Mouse (Mus musculus) intestine, postnatal 0 days (tissue): ENCODE data around the gene Gm10801. TPM values are rescaled to one million over a fixed set of nuclear protein-coding genes. Genes with fewer than 3 reads are reported as not detected.
"Not testable (repeated sequence)": the region's sequence is repeated elsewhere in the genome, so short reads cannot be mapped to it uniquely, and the experiment has no call there.

Source experiments
- ATAC-seq: fragments of 200-750 bp; cut with Nextera tagmentation; 2 replicates; pipeline ENCODE4 v1.8.0; 2017; ENCODE audit warnings: mild to moderate bottlenecking, moderate TSS enrichment, moderate library complexity
- H3K27ac ChIP-seq: fragments of 300-500 bp; sonication (generic); 2 replicates; pipeline ENCODE4 v1.5.1; 2014; ENCODE audit warnings: mild to moderate bottlenecking, low read depth, low read length, moderate library complexity
- H3K27me3 ChIP-seq: fragments of 300-500 bp; sonication (generic); replicated peaks from 2 replicates; pipeline ENCODE4 v1.6.1; 2014; ENCODE audit warnings: low read length, mixed read lengths; ENCODE audit not compliant: control insufficient read depth, insufficient read depth
- H3K36me3 ChIP-seq: fragments of 300-500 bp; sonication (generic); 2 replicates; pipeline ENCODE4 v1.6.1; 2014; ENCODE audit warnings: mild to moderate bottlenecking, moderate library complexity; ENCODE audit not compliant: control insufficient read depth, insufficient read depth
- H3K4me1 ChIP-seq: fragments of 300-500 bp; sonication (generic); replicated peaks from 2 replicates; pipeline ENCODE4 v1.6.1; 2014; ENCODE audit warnings: antibody characterized with exemption, low read length, mixed read lengths; ENCODE audit not compliant: control insufficient read depth, insufficient read depth
- H3K4me2 ChIP-seq: fragments of 300-500 bp; sonication (generic); replicated peaks from 2 replicates; pipeline ENCODE4 v1.6.1; 2014; ENCODE audit warnings: low read depth, mild to moderate bottlenecking, moderate library complexity
- H3K4me3 ChIP-seq: fragments of 300-500 bp; sonication (generic); 2 replicates; pipeline ENCODE4 v1.5.1; 2014; ENCODE audit warnings: low read depth, low read length
- H3K9ac ChIP-seq: fragments of 300-500 bp; sonication (generic); 2 replicates; pipeline ENCODE4 v1.6.1; 2014; ENCODE audit warnings: mild to moderate bottlenecking, low read depth, low read length
- H3K9me3 ChIP-seq: fragments of 300-500 bp; sonication (generic); 2 replicates; pipeline ENCODE4 v1.6.1; 2016; ENCODE audit warnings: mixed run types; ENCODE audit not compliant: control insufficient read depth
- CTCF ChIP-seq: sonication (generic); IDR thresholded peaks from 2 replicates; pipeline ENCODE4 v1.5.1; 2016; ENCODE audit warnings: low read depth, mild to moderate bottlenecking, control low read depth, antibody characterized with exemption, moderate library complexity
- WGBS: fragments of 180-500 bp; shearing (Covaris S2); extraction: QIAGEN DNeasy Blood & Tissue Kit; methylation state at CpG from one replicate; pipeline ENCODE4 v1.1.7; 2014; 5-methylcytosine and 5-hydroxymethylcytosine counted together
- polyA plus RNA-seq: library from polyadenylated mRNA; unstranded; fragments of >200 nt; fragmentation: Nextera tagmentation; extraction: Ambion mirVana; gene quantifications from 2 replicates; pipeline ENCODE4 v1.2.1, GENCODE M21; 2015

The Gm10801 gene
- not detected in 2 replicates for polyA plus RNA-seq

DNA sequence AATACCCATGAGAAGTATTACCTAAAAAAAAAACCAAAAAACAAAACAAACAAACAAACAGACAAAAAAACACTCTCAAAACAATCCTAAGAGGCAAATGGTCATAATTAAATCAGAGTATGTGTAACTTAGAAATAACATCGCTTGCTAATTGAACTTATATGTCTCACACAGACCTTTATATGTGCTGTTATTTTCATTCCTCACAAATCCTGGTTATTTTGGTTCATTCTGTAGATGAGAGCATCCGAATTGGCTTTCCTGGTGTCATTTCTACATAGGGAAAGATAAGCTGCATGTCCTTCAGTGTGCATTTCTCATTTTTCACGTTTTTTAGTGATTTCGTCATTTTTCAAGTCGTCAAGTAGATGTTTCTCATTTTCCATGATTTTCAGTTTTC, at the start of gene Gm10801:
Gene Gm10801 (plus strand): TSS at position 301 of the 400 bp plus-strand sequence.
- H3K9ac ChIP-seq, H3K9me3 ChIP-seq, H3K27me3 ChIP-seq, H3K4me3 ChIP-seq, H3K36me3 ChIP-seq, ATAC-seq, H3K27ac ChIP-seq, H3K4me2 ChIP-seq, H3K4me1 ChIP-seq: not testable (repeated sequence)
- WGBS: 71% methylated on average over 4 of the region's 5 CpGs

- not testable (repeated sequence) for H3K9me3 ChIP-seq, H3K4me2 ChIP-seq, ATAC-seq, H3K27ac ChIP-seq, H3K27me3 ChIP-seq, H3K4me1 ChIP-seq, H3K9ac ChIP-seq, H3K36me3 ChIP-seq, H3K4me3 ChIP-seq
- WGBS: 87% methylated on average over 4 of the region's 4 CpGs
Observed at GRCm38 (mm10) chr2:98667201-98667600, 5.2 kb downstream of the Gm10801 start, which contains the start of gene Gm10800. Gm10800 (minus strand) TSS chr2:98667301.

DNA sequence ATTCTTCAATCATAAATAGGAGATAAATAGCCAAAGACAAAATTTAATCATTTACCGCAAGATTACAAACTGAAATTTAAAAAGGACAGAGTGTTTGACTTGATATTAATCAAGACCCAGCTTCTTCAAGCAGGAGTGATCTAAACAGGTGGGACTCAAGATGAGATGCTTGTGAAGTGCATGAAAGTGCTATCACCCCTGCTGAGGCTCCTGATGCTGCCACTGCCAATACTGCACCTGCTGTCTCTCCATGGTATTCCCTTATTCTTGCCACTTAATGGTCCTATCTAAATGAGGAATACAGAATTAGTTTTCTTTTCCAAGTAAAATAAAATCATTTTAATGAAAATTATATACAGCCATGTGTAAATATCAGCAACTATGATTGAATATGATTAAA, 35.5 kb downstream of the Gm10801 start:
- Histone ChIP-seq H3K4me3 (no peak overlapping the region), H3K4me1 (no peaks in the 10 kb centered on the region), H3K9me3 (no peaks in the 10 kb centered on the region), H3K27ac (no peak overlapping the region), H3K36me3 (no peaks in the 10 kb centered on the region), H3K4me2 (no peak overlapping the region), H3K27me3 (no peaks in the 10 kb centered on the region), H3K9ac (no peak overlapping the region)
- 95% methylated on average over 1 of the region's 1 CpGs for WGBS
- no peak for TF ChIP-seq CTCF
- no peak for ATAC-seq

Other genes starting within 250 kb of the Gm10801 start
- gene Gm10800, start 5.1 kb downstream of the Gm10801 start, polyA plus RNA-seq: 0.33 and 2.4 TPM in 2 replicates